Mouse (Mus musculus) mature B cell (primary cell): Measurements from ENCODE around the gene Poldip2.
"Not testable (repeated sequence)": the region's sequence is repeated elsewhere in the genome, so short reads cannot be mapped to it uniquely, and the experiment has no call there.

Experiments
- in situ Hi-C: fragments of 300-500 bp; cut with MboI; formaldehyde crosslinking; loops from 2 replicates; pipeline ENCODE4 v1.14.3; 2019

Poldip2 gene

DNA sequence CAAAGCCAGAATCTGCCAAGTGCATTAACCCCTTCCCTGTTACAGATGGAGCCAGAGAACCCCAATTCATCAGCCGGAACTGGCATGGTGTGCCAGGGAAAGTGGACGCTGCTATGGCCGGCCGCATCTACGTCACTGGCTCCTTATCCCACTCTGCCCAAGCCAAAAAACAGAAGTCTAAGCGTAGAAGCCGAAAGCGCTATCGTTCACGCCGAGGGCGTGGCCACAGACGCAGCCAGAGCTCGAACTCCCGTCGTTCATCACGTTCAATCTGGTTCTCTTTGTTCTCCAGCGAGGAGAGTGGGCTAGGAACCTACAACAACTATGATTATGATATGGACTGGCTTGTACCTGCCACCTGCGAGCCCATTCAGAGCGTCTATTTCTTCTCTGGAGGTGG is 10.5 kb upstream of the Poldip2 start:
- in situ Hi-C loops = no loop called here

GRCm38 (mm10) chr11:78502909-78503650 is 8.9 kb upstream of the Poldip2 start, which contains the start of gene Sebox:
Gene Sebox (plus strand): TSS chr11:78503447.
- in situ Hi-C loops = no loop called here

DNA sequence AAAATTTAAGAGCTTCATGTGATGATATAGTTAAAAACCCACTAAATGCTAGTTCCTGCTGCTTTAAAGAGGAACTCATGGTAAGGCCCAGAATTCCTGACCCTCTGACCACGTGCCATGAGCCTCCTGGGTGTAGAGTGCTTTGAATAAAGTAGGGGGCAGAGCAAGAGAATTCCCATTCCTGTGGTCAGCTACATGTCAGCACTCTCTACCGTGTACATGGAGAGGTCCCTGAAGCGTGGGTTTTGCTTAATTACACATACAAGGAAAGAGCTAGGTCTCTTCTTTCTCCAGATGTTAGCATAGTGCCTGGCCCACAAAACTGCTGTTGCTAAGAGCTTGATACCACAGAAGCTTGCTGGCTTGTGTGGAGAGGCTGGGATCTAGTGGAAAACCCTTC is 6.6 kb upstream of the Poldip2 start:
- in situ Hi-C loops = no loop called here

- in situ Hi-C loops = no loop called here
Measured at GRCm38 (mm10) chr11:78509148-78509547, 2.8 kb upstream of the Poldip2 start.

GRCm38 (mm10) chr11:78513106-78513790 is 1.3 kb downstream of the Poldip2 start:
- in situ Hi-C loops = no loop called here

- in situ Hi-C loops = no loop called here
Measured at GRCm38 (mm10) chr11:78515549-78516325, 3.7 kb downstream of the Poldip2 start.

DNA sequence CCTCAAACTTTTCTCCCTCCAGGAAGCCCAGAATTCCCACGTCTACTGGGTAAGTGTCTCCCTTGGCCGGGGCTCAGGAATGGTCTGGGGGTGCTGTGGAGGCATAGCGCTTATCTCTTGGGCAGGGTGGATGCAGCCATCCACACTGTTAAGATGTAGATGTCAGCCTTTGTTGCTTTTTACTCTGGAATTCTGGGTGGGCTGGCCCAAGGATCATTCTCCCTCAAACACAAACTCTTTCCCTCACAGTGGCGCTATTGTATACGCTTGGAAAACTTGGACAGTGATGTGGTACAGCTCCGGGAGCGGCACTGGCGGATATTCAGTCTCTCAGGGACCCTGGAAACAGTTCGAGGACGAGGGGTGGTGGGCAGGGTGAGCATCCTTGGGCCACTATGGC is 6.9 kb downstream of the Poldip2 start:
- in situ Hi-C loops = no loop called here

DNA sequence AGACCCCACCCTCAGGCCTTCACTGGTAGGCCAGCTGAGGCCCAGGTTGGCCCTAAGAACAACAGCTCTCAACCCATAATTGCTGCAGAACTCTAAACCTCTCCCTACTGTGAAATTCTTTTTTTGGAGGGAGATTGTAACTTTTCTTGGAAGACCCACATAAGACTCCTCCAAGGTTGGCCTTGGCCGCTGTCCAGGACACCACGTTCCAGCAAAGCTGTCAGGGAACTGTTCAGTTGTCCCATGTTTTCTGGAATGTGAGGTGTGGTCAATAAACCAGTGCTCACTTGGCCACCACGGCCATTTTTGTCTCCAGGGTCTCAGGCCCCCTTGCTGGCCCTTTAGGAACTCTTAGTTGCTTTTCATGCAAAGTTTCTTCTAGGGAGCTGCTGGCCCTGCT is 9.9 kb downstream of the Poldip2 start:
- in situ Hi-C loops = no loop called here

DNA sequence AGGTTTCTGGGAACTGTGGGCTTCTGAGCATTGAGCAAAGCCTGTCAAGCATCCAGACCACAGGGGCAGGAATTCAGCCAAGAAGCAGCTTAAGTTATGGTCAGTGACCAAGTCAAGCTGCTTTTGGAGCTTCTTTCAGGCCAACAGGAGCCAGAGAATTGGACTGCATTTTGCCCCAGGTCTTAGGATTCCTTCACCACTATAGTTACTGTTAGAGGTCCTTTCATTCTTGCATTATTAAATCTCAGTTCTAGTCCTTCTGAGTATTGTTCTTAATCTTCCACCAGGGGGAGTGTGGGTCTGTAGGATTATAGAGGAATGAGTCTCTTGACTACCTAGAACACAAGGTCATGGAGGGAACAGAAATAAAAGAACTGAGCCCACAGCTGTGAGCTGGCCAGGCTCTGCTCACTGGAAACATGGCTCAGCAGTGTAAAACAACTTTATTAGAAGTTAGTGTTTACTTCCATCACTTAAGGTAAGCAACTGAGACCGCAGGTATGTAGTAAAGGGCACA is 10.5 kb downstream of the Poldip2 start:
- in situ Hi-C loops = no loop called here

- in situ Hi-C loops = no loop called here
Measured at GRCm38 (mm10) chr11:78523241-78523955, 11.4 kb downstream of the Poldip2 start.

- in situ Hi-C loops = no loop called here
Measured at GRCm38 (mm10) chr11:78524838-78525237, 12.8 kb downstream of the Poldip2 start.

DNA sequence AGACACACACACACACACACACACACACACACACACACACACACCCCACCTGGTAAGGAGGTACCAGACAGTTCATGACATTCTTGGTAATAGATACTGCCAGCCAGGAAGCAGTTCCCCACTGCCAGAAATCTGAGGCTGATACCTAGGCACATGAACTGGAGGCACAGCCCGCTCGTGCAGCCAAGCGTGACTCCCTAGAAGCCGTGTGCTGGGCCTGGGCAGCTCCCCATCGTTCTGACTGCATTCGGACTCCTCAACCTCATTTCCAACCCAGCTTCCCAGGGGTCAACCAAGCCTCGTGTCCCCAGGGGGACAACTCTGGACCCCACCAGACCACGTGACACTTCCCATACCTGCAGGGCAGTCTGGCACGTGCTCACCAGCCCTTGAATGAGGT is 16.7 kb downstream of the Poldip2 start:
- in situ Hi-C loops = no loop called here

DNA sequence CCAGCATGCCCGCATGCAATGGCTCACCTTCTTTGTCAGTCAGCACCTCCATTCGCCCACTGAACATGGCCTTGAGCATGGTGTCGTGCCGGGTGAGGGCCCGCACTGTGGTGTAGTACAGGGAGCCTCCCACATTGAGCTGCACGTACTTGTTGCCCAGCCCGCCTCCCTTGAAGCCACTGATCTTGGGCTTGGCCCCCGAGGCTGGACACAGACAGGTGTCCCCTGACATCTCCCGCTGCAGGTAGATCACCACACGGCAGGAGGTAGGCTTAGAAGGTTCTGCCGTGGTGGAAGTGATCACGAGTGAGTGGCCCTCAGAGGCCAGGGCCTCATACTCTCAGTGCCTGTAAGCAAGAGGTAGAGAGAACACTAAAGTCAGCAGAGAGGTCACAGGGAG is 18.0 kb downstream of the Poldip2 start:
- in situ Hi-C loops = no loop called here

DNA sequence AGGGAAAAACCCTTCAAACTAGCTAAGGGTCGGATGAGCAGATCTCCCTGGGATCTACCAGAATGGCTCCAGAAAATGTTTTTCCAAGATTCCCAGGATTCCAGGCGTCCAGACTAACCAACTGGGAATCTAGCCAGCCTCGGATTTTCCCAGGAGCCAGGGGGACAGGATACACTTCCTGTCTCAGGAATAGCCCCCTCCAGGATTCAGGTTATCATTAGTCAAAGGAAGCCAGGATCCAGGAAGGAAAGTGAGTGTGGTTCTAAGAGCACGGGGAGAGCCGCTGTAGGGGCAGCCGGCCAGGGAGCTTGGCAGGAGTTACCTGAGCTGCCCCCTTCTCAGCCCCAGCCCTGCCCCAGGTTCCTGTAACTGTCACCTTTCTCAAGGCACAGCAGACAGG is 19.1 kb downstream of the Poldip2 start:
- in situ Hi-C loops = no loop called here

- in situ Hi-C loops = not testable (repeated sequence)
Measured at GRCm38 (mm10) chr11:78531515-78531914, 19.5 kb downstream of the Poldip2 start.

DNA sequence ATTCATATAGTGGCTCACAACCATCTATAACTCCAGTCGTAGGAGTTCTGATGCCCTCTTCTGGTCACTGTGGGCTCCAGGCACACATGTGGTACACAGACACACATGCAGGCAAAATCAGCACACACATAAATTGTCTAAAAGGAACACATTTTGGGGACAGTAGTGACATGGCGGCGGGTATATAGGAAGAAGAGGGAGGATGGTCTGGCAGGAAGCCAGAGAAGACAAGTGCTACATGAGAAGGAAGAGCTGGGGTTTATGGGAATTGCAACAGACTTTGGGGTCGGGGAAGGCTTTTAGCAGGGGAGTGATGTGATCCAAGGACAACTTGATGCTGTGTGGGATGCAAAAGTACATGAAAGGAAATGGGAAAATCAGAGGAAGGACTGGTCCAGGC is 22.5 kb downstream of the Poldip2 start:
- in situ Hi-C loops = no loop called here

GRCm38 (mm10) chr11:78535376-78536079 is 23.5 kb downstream of the Poldip2 start:
- in situ Hi-C loops = no loop called here

- in situ Hi-C loops = no loop called here
Measured at GRCm38 (mm10) chr11:78536080-78536689, 24.2 kb downstream of the Poldip2 start, which contains the start of the genes Tnfaip1 and Ift20. Gene Tnfaip1 (minus strand): TSS chr11:78536332. Gene Ift20 (plus strand): TSS chr11:78536361.

- in situ Hi-C loops = no loop called here
Measured at GRCm38 (mm10) chr11:78536690-78537084, 24.7 kb downstream of the Poldip2 start.

- in situ Hi-C loops = no loop called here
Measured at GRCm38 (mm10) chr11:78540358-78540757, 28.4 kb downstream of the Poldip2 start.
